Mouse (Mus musculus) gastrocnemius, adult 2 months (tissue): ENCODE measurements around the gene H2afb3. TPM values are rescaled to one million over a fixed set of nuclear protein-coding genes. Genes with fewer than 3 reads are reported as not detected.
"Not testable (repeated sequence)": the region's sequence is repeated elsewhere in the genome, so short reads cannot be mapped to it uniquely, and the experiment has no call there.

Source experiments
- DNase-seq: peaks from one replicate; pipeline ENCODE4 v3.0.0; 2022
- H3K27ac ChIP-seq: fragments of 200-600 bp; 2 replicates; pipeline ENCODE4 v1.8.1; 2022; ENCODE audit warnings: mild to moderate bottlenecking
- H3K4me3 ChIP-seq: fragments of 200-600 bp; 2 replicates; pipeline ENCODE4 v1.8.1; 2022; ENCODE audit warnings: mild to moderate bottlenecking, moderate library complexity
- CTCF ChIP-seq: fragments of 200-600 bp; IDR thresholded peaks from 2 replicates; pipeline ENCODE4 v1.8.1; 2022; ENCODE audit warnings: antibody characterized with exemption, mild to moderate bottlenecking, moderate library complexity
- intact Hi-C: fragments of 180-260 bp; cut with DNase I; formaldehyde crosslinking; loops from one replicate; pipeline ENCODE4 v1.15.1; 2025
- long read RNA-seq, 2 experiments: library from polyadenylated mRNA; stranded (forward); transcript quantifications; one replicate each; pipeline ENCODE4 v2.0.0; 2021
- total RNA-seq, 2 experiments: library from RNA; stranded (reverse); gene quantifications; 2 replicates each; pipeline ENCODE4 v1.2.3; 2021

H2afb3 gene
- not detected for total RNA-seq
- long read RNA-seq, experiment 1, result 0 reads
- long read RNA-seq, experiment 2, result 0 reads

DNA sequence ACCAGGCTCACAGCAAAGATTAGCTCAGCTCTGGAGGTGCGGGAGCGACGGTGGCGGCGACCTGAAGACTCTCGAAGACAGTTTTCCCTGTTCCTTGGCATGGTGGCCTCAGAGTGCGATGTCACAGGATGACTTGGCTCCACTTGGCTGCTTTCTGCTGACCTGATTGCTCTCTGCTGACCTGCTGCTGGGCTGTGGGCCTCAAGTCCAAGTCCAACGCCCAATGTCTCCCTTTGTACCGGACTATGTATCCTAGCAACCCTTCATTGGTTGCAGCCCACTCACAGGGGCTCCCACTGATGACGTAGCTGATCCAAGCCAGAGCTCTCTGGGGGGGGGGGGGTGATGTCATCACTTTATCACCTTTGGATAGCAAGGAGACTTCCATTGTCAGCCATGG lies at the start of gene H2afb3:
Gene H2afb3 (minus strand): TSS at position 101 of the 400 bp plus-strand sequence.
- H3K27ac ChIP-seq, intact Hi-C loops, DNase-seq, H3K4me3 ChIP-seq: not testable (repeated sequence)

GRCm38 (mm10) chrX:120301469-120302175 lies 11.3 kb downstream of the H2afb3 start:
- intact Hi-C loops, result no loop called here
- H3K4me3 ChIP-seq, result no peak overlapping the region
- no peak overlapping the region for H3K27ac ChIP-seq
- no peak for TF ChIP-seq CTCF
- no peak for DNase-seq

- peak; percentile 32 for DNase-seq
- Histone ChIP-seq H3K4me3 (peak overlapping the region; percentile 73), H3K27ac (peak overlapping the region; percentile 72)
- intact Hi-C loops, result no loop called here
- peak; percentile 23; the same call in 1 of the 2 replicates for TF ChIP-seq CTCF
These were observed 19.8 kb downstream of the H2afb3 start for GRCm38 (mm10) chrX:120292832-120293750.

DNA sequence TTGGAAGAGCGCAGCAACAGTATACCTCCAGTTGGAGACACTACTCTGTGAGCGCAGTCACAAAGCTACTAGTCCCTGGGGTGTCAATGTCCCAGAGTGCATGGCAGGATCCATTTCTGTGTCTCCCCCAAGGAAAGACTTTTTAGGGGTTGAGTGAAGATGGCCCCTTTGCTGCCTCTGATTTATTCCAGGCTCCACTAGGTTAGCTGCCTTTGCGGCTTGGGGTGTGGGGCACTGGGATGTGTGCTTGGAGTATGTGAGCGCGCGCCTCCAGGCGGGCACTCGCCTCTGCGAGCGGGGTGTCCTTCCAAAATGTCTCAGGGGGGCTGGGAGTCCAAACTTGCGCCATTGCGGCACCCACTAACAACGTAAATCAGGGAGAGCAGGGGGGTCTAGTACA lies 21.2 kb downstream of the H2afb3 start:
- H3K4me3 ChIP-seq, result peak overlapping the region; percentile 73
- no peak overlapping the region for H3K27ac ChIP-seq
- intact Hi-C loops, result no loop called here
- no peak for TF ChIP-seq CTCF
- no peak for DNase-seq

DNA sequence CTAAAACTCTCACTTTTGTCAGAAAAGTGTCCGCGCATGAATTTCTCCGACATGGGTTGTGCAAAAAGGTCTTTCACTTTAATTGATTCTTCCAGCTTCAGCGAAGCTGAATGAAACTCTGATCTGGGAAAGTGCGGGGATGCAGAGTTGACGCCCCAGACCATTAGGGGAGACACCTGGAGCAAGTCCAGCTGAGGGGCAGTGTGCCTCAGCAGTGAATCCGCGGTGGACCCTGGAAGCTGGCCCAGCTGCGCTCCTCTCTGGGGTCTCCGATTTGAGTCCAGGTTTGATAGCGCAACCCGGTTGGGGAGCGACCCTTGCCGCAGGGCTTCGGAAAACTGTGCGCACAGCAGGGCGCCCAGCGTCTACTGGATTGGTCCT lies 22.0 kb downstream of the H2afb3 start:
- intact Hi-C loops, result no loop called here
- no peak for DNase-seq
- Histone ChIP-seq H3K27ac (no peak overlapping the region), H3K4me3 (peak overlapping the region; percentile 73)
- no peak for TF ChIP-seq CTCF

DNA sequence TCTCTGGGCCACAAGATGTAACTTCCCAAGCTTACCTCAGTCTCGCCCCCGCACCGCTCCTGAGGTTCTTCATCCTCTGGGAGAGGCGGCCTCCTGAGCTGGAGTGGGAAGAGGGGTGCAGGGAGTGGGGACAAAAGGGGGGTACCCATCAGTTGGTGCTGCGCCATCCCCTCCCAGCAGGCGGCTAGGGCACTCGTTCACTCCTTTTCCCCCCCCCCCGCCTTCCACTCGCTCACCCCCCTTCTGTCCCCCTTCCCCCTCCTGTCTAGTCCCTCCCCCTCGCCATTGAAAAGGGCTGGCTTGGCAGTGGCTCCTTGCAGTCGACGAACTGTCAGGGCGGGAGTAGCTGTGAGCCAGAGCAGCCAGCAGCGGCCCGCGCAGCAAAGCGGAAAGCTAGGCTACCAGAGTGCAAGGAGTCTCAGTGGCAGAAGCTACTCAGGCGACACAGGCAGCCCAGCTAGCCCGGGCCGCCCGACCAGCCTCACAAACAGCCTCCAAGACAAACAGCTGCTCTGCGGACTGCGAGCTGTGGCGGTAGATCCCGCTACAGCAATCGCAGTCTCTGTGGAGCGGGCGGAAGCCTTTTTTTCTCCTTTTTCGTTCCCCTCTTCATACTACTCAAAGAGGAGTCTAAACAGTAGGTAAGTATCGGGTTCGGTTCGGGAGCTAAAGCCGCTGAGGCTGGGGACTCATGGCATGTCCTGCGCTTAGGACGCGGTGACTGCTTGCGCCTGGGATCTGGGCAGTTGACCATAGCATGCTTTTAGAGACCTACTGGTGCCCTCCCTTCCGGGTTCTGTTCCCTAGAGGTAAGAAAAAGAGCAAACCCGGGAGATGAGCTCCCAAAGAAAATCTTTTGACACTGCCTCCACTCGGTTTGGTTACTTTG lies 22.6 kb downstream of the H2afb3 start, which contains the start of gene Pcdh11x:
Gene Pcdh11x (plus strand): TSS at position 249 of the 889 bp plus-strand sequence.
- no peak for TF ChIP-seq CTCF
- H3K27ac ChIP-seq, result no peak within 1 kb of the TSS
- DNase-seq, result peak; percentile 16
- peak within 1 kb of the TSS; percentile 73 for H3K4me3 ChIP-seq
- intact Hi-C loops, result no loop called here

- DNase-seq, result no peak
- Histone ChIP-seq H3K4me3 (no peak overlapping the region), H3K27ac (no peak overlapping the region)
- intact Hi-C loops, result no loop called here
- peak; percentile 5; the same call in 1 of the 2 replicates for TF ChIP-seq CTCF
These were observed 25.4 kb downstream of the H2afb3 start for GRCm38 (mm10) chrX:120287502-120287901.

DNA sequence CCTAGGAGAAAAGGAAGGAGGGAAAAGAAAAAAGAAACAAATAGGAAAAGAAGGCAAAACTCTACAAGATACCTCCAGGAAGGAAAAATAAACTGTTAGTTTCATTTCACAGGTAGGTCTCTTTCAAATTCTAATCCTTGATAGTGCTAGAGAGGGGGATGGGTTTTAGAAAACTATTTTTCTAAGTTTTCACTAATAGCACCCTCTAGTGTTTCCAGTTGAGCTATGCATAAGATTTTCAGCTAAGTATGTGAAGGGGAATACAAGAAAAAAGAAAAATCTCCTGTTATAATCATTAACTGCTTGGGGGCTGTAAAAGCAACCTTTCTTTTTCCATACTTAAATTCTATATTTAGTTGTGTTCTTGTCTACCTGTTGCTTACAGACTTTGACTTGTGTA lies 27.4 kb downstream of the H2afb3 start:
- TF ChIP-seq CTCF, result peak; percentile 30; the same call in 1 of the 2 replicates
- no peak overlapping the region for H3K4me3 ChIP-seq
- intact Hi-C loops, result no loop called here
- no peak for DNase-seq
- H3K27ac ChIP-seq, result no peak overlapping the region

Other genes with a start within 250 kb of the H2afb3 start
- gene Pcdh11x, start 22.8 kb downstream of the H2afb3 start, total RNA-seq, result under 1 TPM; 0.13 to 0.36 TPM